Mouse (Mus musculus) heart, postnatal 10 days (tissue): ENCODE data around the gene Kcnmb4. TPM values are rescaled to one million over a fixed set of nuclear protein-coding genes. Genes with fewer than 3 reads are reported as not detected.

Experiments
- DNase-seq, 2 experiments: peaks; one replicate each; pipeline ENCODE4 v3.0.0; 2021
- intact Hi-C: fragments of 180-260 bp; cut with DNase I; formaldehyde crosslinking; loops from one replicate; pipeline ENCODE4 v1.15.1; 2025
- total RNA-seq, 2 experiments: library from RNA; stranded (reverse); gene quantifications; 2 replicates each; pipeline ENCODE4 v1.2.3; 2021

Kcnmb4 gene
- total RNA-seq, result 1 to 10 TPM; 2.0 to 2.7 TPM

DNA sequence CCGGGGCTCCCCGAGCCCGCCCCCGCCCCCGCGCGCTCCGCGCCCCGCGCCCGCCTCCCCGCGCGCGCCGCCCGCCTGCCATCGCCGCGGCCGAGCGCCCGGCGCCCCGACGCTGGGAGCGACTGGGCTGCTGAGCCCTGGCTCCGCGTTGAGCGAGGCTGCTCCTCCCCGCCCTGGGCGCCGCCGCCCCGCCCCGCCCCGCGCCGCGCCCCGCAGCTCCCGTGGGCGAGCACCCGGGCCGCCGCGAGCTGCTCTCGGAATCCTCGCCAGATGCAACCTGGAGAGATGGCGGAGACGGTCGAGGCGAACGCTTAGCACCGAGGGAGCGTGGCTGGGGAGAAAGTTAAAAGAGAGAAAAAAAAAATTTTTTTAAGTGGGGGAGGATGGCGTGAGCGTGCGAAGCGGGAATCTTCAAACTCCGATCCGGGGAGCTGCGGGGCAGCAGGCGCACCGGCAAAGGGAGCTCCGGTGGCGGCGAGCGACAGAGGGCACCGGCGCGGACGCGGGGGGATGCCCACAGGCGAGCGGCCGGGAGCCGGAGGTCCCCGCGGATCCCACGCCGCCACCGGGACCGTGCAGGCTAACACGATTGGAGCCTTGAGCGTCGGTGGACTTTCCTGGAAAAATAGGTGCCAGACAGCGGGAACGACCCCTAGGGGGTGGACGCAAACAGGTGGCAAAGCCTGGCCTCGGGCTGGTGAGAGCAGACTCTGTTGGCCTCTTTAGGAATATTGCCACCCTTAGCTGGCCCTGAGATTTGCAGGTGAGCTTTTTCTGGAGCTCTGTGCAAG is at the start of gene Kcnmb4:
Kcnmb4 (minus strand) TSS at position 120 of the 791 bp plus-strand sequence.
- peak; percentile 30 for DNase-seq
- intact Hi-C loops, result loop anchor here (5.0 to 10.0 kb wide), 2 partner anchors 142 to 269 kb away; no protein-coding TSS in a partner anchor

DNA sequence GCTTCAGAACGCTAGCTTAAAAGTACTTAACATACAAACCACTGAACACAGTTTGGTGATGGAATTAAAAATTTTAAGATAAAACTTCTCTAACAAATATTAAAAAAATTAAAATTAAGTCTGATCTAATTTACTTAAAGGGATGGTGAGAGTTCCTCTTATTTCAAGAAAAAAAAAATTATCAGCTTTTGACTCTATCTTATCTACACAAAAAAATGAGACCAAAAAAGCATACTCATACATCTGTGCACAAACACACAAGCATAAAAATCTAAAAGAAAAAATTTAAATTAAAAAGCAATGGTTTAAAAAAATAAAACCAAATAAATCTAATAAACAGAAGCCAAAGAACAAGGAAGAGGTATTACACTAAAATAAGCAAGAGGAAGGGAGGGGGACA is 45.9 kb upstream of the Kcnmb4 start:
- intact Hi-C loops, result no loop called here

DNA sequence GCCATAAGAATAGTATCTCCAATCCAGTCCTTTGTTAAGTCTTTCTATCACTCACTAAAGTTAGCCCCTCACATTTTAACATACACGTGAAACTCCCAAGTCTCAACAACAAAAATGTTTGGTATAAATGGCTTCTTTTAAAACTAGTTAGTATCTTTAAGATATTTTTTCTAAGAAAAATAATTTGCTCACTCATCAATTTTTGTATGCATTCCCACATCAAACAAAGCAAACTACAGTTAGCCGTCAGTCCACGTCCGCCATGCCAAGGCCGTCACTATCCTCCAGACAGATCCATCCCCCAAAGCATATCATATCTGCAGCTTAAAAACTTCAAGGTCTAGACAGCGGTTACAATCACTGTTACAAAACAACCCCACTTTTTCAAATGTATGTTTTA is 41.9 kb upstream of the Kcnmb4 start:
- no peak for DNase-seq
- intact Hi-C loops, result no loop called here

More for the DNA sequence above, 45.9 kb upstream of the Kcnmb4 start:
- DNase-seq, result no peak

DNA sequence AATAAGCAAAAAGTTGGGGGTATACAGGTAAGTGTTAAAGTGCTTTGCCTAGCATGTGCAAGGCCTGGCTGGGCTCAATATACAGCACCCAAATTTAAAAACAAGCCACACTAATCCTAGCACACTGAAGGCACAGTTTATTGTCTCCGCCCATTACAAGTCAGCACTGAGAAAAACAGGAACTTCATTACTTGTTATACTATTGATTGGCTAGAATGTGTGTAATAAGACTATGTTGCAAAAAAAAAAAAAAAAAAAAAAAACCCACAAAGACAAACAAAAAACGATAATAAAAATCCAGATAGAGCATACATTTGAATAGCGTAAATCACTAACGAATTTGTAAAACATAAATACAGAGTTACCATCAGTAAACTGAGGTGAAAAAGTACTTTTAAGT is 41.5 kb upstream of the Kcnmb4 start:
- intact Hi-C loops, result no loop called here
- DNase-seq, result no peak

DNA sequence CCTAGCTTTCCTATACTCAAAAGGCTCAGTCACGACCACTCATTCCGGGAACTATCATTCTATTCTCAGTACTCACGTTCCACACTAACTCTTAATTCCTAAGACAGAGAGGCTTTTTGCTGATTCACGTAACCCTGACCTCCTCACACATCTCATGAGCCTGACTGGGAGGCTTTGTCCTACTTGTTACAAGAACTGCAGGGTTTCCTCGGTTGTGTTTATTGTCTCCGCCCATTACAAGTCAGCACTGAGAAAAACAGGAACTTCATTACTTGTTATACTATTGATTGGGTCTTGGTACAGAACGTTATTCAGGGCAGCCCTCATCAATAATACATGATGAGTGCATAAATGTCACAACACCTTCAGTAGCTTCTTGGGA is 39.6 kb upstream of the Kcnmb4 start:
- intact Hi-C loops, result no loop called here
- no peak for DNase-seq

DNA sequence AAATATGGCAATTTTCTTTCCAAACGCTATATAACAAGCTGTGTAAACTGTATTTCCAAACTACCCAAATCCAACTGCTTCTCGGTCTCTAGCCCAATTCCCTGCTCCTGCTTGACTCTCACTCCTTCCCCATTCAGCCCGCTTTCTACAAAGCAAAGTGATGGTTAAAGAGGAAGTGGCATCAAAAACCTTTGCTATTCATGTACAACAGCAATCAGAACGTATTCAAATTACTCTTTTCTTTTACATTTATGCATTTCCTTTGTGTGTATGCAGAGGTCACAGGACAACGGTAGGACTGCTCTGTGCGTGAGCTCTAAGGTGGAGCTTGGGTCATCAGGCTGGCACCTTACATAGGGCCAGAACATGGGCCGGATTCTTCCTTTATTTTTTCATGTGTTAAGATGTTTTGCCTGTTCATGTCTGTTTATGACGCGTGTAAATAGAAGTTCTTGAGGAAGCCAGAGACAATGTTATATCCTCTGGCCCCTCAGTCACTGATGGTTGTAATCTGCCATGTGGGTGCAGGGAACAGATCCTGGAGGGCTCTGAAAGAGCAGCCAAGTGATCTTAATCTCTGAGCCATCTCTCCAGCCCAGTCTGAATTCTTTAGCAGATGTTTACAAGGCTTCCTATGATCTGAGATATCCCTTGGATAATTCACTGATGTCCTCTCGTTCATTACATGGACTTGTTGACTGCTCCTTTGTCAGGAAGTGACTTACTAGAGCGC is 39.0 kb upstream of the Kcnmb4 start:
- intact Hi-C loops, result no loop called here

DNA sequence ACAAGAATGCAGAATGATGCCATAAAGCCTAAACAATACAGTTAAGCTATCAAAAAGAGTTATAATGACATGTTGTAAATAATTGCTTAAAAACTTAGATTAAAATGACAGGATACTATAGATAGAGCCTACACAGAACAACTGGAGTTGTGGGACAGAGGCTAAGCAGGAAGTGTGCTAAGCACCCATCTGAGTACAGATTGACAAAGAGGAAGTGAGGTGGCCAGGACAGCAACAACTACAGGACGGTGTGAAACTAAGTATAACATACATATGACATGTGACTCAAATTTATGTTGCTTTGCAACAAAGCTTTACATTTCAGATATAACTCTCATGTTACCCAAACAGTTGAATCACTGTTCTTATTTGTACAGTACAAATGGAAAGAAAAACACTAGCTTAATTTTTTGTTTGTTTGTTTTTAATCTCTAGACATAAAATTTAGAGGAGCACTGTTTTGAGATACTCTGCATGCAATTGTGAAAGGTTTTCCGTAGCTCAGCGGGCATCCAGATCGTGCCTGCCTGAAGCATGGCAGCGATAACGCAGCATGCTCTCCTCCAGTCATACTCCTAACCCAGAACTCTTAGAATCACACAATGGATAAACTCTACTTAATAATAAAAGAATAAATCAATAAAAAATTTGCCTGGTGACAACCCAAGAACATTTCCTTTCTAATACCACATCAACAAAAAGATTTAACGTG is 31.8 kb upstream of the Kcnmb4 start:
- intact Hi-C loops, result no loop called here
- DNase-seq, result no peak

More for the DNA sequence above, 39.0 kb upstream of the Kcnmb4 start:
- DNase-seq, result no peak

DNA sequence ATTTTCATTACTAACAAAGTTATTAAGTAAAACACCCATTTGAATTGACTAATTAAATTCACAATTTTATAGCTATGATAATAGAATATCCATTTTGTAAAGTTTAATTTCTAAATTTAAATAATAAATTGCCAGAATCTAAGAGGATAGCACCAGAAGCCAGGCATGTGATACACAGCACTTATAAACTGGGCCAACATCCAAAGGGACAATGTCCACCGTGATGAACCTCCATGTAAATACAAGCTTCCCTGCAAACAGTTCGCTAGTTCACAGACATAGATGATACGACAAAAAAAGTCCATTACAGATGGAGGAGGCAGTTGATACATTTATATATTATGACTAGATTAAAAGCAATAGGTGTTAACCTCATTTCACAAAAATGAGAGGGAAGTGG is 19.1 kb upstream of the Kcnmb4 start:
- intact Hi-C loops, result no loop called here
- no peak for DNase-seq

DNA sequence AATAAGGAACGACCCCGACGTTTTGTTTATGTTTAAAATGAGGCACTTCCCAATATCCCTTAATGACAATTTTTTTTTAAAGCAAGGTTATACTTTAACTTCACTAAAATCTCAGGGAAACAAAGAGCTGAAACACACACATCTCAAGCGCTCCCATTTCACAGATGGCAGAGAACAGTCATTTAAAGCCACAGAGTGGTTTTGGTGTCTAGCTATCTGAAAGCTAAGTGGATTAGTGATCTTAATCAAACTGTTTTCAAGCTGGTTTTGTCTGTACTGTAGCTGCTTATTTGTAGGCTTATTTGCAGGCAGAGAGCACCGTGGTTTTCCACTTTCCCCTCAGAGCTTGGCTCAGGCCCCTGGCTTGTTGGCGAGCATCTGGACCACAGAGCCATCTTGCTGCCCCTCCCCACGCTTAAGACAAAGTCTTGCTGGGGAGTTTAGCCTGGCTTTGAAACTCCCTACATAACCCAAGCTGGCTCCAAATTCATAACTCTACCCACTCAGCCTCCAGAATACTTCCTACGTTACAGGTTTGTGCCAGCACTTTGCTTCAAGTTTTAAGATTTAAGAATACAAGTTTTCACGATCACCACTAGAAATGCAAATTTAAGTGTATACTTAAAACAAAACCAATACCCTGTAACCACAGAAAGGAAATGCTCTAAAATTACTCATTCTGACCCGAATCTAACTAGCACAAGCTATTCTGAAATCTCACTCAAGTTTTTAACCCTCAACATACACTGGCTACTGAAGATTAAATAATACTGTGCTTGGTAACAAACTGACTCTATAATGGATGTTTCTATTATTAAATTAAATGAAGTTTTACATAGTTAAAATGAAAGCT is 13.4 kb upstream of the Kcnmb4 start:
- intact Hi-C loops, result no loop called here
- no peak for DNase-seq

DNA sequence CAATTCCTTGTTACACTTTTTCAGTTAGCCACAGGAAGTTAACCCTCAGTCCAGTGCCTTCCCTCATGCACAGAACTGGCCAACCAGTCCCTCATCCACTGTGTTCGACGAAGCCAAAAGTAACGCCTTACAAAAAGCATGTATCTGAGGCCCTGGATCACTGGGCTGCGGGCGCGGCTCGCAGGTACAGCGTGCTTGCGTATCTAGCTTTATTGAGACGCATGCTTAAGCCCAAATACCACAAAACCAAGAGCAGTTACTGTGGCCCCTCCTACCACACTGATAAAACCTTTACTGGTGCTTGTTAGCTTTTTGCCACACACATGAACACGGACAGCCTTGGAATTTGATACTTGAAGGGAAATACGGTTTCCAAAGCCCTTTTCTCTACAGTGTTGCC is 8.2 kb upstream of the Kcnmb4 start:
- intact Hi-C loops, result no loop called here
- no peak for DNase-seq

DNA sequence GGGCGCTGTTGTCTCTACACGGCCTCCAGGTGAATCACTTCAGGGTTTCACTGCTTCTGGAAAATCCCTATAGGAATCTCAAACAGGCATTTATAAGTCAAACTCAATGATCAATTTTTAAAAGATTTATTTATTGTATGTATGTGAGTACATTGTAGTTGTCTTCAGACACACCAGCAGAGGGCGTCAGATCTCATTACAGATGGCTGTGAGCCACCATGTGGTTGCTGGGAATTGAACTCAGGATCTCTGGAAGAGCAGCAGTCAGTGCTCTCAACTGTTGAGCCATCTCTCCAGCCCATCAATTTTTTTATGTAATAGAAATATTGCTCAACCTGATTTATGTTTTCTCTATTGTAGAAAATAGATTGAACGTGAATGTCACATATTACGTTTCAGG is 7.3 kb upstream of the Kcnmb4 start:
- intact Hi-C loops, result no loop called here

DNA sequence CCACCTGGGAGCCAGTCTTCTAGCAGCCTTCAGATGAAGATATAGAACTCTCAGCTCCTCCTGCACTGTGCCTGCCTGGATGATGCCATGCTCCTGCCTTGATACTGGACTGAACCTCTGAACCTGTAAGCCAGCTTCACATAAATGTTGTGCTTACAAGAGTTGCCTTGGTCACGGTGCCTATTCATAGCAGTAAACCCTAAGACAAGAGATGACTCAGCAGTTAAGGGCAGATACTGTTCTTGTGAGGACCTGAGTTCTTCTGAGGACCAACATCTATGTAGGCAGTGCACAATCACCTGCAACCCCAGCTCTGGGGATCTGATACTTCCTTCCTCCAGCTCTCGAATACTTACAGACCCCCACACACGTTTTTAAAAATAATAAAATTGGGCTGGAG is 2.9 kb upstream of the Kcnmb4 start:
- intact Hi-C loops, result loop anchor here (10.0 kb wide), 1 partner anchor 272 kb away; no protein-coding TSS in a partner anchor

More for the DNA sequence above, 7.3 kb upstream of the Kcnmb4 start:
- DNase-seq, result no peak

DNA sequence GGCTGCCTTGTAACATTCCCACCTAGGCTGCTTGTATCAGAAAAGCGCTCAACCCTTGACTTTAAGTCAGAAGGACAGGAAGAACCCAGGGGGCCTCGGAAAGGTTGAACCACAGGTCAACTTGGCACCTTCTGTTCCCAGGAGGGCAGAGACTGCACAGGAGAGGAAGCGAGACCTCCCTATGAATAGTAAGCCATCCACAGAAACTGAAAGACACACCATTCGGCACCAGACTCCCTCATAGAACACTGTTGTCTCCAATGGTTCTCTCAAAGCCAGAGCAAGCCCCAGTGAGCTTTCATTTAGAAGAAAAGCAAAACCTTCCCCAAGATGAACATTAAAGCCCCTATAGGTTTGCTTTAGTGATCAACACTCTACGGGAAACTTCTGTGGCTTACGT is 2.0 kb upstream of the Kcnmb4 start:
- DNase-seq, result no peak
- intact Hi-C loops, result loop anchor here (10.0 kb wide), 1 partner anchor 271 kb away; no protein-coding TSS in a partner anchor

More for the DNA sequence above, 2.9 kb upstream of the Kcnmb4 start:
- no peak for DNase-seq

DNA sequence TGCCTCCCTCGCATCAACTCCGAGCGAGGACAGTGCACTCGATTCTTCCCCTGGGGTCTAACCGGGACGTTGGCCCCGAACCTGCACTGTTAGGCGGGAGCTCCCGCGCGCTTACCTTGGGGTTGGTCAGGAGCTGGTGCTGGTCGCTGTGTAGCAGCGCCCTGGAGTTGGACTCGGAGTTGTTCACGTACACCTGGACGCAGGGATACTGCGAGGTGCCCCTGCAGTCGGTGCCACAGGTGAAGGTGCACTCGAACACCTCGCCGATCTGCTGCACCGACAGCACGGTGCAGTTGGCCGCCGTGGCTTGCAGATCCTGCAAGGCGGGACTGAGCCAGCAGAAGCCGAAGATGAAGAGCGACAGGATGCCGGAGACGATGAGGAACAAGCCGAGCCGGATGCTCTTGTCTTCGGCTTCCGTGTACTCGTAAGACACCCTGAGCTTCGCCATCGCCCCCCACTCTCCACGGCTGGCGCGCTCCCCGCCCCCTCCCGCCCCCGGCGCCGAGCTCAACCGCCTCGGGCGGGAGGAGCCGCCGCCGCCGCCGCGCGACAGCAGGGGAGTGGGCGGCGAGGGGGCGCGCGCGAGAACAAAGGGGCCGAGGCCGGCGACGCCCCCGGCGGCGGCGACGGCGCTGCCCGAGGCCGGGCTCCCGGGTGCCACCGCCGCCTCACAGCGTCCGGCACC is 463 bp downstream of the Kcnmb4 start:
- peak; percentile 29 to 36 for DNase-seq
- intact Hi-C loops, result loop anchor here (5.0 to 10.0 kb wide), 2 partner anchors 141 to 268 kb away; no protein-coding TSS in a partner anchor

DNA sequence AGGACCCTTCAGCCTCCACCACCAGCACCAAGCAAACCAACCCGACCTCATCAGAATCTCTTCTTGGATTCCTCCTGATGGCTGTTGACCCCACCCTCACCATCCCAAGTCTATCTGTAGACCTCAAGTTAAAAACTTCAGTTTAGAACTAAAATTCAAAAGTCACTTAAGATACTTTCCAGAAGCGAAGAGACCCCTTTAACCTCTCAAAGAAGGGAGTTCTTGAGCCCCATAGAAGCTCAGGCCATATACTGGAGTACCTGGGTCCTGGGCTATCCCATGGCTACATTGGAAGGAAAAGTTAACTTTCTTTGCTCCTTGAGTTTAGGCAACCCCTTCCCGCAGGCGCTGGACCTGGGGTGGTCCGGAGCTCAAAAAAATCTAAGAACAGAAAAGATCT is 1.1 kb downstream of the Kcnmb4 start:
- DNase-seq, result no peak
- intact Hi-C loops, result loop anchor here (5.0 to 10.0 kb wide), 2 partner anchors 140 to 268 kb away; no protein-coding TSS in a partner anchor

DNA sequence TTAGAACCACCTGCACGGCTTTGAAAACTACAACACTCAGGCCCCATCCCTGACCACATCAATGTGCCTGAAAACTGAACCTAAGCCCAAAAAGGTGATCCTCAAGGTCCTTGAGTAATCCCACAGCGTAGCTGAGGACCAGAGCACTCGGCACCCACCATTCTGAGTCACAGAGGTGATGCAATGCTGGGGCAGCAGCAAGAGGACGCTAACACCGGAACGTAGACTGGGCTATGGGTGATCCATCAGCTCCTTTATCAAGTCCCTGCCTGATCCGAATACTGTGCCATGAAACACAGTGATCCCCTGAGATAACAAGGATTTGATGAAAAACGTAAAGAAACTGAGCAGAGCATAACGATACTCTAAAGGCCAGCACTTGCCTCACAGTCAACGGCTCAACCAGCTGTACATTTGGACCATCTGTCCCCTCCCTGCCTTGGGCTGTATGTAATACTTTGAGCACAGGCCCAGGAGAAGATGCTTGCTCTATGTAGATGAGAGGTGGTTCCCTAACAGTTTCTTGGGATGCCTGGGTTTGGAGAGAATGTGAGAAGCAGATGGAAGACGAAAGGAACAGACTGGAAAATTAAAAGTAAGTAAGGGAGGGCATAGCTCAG is 3.3 kb downstream of the Kcnmb4 start:
- DNase-seq, result no peak
- intact Hi-C loops, result loop anchor here (5.0 to 10.0 kb wide), 2 partner anchors 138 to 266 kb away; no protein-coding TSS in a partner anchor

DNA sequence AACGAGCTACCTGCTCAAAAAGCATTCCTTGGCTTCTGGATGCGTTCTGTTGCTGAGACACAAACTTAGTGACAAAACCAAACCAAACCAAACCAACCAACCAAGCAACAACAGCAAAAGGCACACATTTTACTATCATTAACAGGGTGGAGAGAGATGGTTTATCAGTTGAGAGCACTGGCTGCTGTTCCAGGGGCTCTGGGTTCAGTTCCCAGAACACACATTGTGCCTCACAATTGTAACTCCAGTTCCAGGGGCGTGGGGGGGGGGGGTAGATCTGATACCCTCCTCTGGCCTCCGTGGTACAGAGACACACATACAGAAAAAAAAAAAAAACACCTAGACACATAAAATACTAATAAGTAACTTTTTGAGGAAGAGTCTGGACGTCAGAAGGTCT is 5.6 kb downstream of the Kcnmb4 start:
- DNase-seq, result no peak
- intact Hi-C loops, result no loop called here

DNA sequence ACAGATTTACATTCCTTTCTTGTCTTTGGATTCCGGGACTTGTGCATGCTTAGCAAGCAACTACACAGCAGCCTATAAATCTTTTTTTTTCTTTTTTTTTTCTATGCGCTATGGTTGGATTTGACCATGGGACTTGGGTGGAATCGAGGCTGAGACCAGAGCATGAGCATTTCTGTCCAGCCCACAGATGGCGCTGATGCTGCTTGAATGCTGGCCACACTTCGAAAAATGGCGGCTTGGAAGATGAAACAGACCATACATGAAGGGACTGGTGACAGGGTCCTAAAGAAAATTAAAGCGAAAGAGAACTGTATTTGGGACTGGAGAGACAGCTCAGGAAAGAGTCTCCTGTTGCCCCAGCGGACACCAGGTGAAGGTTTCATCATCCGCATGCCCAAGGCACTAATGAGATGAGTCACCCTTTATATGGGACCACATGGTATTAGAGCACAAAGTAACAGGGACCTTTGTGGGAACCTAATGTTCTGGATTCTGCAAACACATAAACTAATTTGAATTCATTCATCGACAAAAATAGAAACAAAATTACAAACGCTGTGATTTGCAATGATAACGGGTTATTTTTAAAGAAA is 9.8 kb downstream of the Kcnmb4 start:
- no peak for DNase-seq
- intact Hi-C loops, result no loop called here

DNA sequence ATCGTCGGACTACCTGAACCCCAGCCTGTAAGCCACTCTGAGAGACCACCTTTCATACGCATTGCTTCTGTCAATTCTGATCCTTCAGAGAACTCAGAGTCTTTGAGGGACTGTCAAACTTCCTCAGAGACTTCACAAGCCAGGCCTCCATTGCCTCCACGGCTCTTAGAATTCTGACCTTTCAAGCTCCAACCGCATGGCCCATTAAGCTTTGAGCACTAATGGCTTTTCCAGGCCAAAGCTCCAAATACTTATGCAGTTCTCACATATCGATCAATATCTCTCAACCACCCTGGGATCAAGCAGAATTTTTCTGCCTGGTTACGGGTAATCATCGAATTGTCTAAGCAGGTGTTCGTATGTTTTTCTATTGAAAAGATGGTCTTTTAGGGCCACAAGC is 12.2 kb downstream of the Kcnmb4 start:
- intact Hi-C loops, result no loop called here
- DNase-seq, result no peak
